Mouse (Mus musculus) urinary bladder, adult 18-20 months (tissue): Measurements from ENCODE around the gene Zmynd8.
"Not testable (repeated sequence)": the region's sequence is repeated elsewhere in the genome, so short reads cannot be mapped to it uniquely, and the experiment has no call there.

Experiments
- DNase-seq, 2 experiments: peaks; one replicate each; pipeline ENCODE4 v3.0.0; 2022; ENCODE audit warnings: low spot score in 2 of 2, mixed read lengths in 2 of 2

Zmynd8 gene

DNA sequence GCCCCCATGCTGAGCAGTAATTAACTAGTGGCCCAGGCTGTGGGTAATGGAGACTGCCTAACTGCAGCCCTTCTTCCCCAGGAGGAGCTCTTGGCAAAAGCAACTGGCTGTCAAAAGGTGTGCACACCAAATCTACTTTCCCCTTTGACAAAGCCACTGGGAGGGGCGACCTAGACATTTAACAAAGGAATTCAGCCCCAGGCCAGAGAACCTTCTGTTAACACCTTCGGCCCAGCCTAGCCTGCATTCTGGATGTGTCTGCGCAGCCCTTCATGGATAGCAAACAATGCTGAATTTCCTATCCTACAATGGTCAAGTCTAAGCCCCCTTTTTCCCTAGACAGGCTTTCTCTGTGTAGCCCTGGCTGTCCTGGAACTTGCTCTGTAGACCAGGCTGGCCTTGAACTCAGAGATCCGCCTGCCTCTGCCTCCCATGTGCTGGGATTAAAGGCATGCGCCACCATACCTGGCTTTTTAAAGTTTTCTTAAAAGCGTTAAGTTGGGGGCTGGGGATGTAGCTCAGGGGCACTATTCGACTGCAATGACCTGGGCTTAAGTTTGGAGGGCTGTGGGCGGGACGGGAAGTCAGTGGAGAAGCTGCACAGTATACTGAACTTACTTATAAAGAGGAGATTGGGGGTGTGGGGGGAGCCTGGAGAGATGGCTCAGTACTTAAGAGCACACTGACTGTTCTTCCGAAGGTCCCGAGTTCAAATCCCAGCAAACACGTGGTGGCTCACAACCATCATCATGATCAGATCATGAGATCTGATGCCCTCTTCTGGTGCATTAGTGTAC is 90.4 kb downstream of the Zmynd8 start:
- DNase-seq: no peak

- not testable (repeated sequence) for DNase-seq
Measured at GRCm38 (mm10) chr2:165800174-165800573, 98.6 kb downstream of the Zmynd8 start.

GRCm38 (mm10) chr2:165797876-165798275 is 100.9 kb downstream of the Zmynd8 start:
- DNase-seq: no peak

DNA sequence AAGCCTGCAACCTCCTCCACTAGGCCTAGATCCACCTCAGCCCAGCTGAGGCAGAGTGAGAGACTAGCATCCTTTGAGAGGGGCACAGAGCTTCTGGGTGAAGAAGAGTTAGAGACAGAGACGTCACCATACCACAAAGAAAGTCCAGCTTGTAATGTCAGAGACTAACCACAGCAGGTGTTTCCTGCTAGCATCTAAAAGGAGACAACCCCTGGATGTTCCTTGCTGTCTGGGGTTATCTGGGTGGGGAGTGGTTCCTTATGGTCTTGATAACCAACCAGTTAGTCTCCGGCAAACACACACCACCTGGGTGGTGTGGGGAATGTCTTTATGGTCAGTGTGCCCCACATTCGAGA is 105.6 kb downstream of the Zmynd8 start:
- DNase-seq: no peak

GRCm38 (mm10) chr2:165792431-165793282 is 106.2 kb downstream of the Zmynd8 start:
- no peak for DNase-seq

DNA sequence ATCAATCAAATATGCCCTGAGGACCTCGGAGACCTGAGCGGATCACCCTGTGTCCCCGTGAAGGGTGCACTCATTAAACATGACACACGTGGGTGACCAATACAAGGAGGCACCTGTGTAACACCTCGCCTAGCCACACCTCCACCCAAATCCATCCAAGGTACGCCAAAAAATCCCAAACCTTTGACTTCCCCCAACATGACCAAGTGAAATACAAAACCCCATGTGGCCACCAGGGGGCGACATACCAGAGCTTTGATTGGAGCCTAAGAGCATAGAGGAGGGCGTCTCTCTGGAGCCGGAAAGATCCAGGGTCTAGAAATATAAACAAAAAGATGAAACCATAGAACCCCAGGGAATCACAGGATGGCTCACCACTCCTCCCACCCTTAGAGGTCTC is 107.2 kb downstream of the Zmynd8 start:
- peak; percentile 16 to 41 for DNase-seq

GRCm38 (mm10) chr2:165791026-165791425 is 107.8 kb downstream of the Zmynd8 start:
- DNase-seq: no peak

DNA sequence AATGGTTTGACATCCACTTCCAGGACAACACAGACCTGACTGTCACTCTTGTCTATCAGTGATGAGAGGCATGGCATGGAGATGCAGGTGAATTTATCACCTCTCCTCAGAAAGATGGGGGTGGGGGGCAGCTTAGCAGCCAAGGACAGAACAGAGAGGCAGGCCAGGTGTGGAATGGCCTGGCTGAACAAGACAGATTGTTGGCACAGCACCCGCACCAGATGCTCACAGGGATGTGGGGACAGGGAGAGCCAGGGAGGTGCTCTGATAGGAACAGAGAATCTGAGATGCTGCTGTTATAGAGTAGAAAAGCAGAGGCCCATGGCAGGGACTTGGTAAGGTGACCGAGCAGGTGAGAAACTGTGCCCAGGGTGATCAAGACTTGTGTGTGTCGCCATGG is 109.1 kb downstream of the Zmynd8 start:
- no peak for DNase-seq

- DNase-seq: no peak
Measured at GRCm38 (mm10) chr2:165788796-165789195, 110.0 kb downstream of the Zmynd8 start.

- DNase-seq: no peak
Measured at GRCm38 (mm10) chr2:165788005-165788404, 110.8 kb downstream of the Zmynd8 start.

- no peak for DNase-seq
Measured at GRCm38 (mm10) chr2:165786467-165786866, 112.3 kb downstream of the Zmynd8 start.

GRCm38 (mm10) chr2:165785312-165786036 is 113.3 kb downstream of the Zmynd8 start:
- DNase-seq: no peak

- DNase-seq: peak in 1 of 2 experiments; percentile 64
Measured at GRCm38 (mm10) chr2:165782324-165782723, 116.5 kb downstream of the Zmynd8 start.

DNA sequence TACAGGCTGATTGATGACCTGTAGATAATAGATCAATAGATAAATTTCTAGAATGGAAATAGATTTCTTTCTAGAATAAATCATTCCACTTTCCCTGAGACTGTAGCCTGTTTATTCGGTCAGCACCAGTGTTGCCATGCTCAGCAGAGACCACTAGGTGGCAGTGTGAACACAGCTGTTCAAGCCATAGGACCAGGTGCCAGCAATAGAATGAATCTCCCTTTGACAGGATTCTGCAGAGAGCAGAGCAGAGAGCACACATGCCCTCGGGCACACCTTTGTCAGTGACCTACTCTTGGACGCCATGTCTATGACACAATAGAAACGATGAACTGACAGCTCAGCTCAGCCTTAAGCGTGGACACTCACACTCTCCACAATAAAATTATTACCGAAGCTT is 119.9 kb downstream of the Zmynd8 start:
- peak; percentile 37 to 45 for DNase-seq

DNA sequence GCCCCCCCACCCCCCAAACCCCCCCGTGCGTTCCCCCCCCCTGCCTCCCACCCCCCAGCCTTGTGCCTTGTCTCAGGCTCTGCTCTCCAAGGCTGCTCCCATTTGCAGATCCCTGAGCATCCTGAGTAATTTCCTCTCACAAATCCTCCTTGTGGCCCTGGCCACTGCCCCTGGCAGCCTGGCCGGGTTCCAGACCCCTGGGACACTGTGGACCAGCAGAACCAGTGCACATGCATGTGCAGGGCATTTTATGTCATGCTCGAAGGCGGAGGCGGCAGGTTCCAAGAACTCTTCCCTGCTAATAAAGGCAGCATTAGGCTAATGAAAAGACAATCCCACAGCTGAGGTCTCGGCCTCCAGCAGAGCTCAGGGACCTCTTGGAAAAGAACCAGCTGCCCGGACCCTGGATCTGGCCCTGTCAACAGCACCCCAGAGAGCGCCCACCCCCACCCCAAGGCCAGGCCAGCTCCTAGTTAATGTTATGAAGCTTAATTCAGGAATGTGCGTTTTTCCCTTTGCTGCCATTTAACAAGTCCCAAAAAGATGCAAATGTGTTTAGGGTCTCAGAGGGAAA is 129.4 kb downstream of the Zmynd8 start:
- no peak for DNase-seq

- no peak for DNase-seq
Measured at GRCm38 (mm10) chr2:165768805-165769358, 129.9 kb downstream of the Zmynd8 start.

GRCm38 (mm10) chr2:165759421-165759985 is 139.3 kb downstream of the Zmynd8 start:
- DNase-seq: no peak

GRCm38 (mm10) chr2:165758534-165758933 is 140.3 kb downstream of the Zmynd8 start:
- no peak for DNase-seq

GRCm38 (mm10) chr2:165757799-165758198 is 141.0 kb downstream of the Zmynd8 start:
- no peak for DNase-seq

GRCm38 (mm10) chr2:165752704-165753103 is 146.1 kb downstream of the Zmynd8 start:
- no peak for DNase-seq

GRCm38 (mm10) chr2:165751068-165751467 is 147.7 kb downstream of the Zmynd8 start:
- DNase-seq: peak in 1 of 2 experiments; percentile 28
